Mouse (Mus musculus) liver, embryonic 14.5 days (tissue): ENCODE measurements around the gene Sipa1l3.

Experiments used
- CTCF ChIP-seq: IDR thresholded peaks from 2 replicates; pipeline ENCODE4 v1.5.1; 2016; ENCODE audit warnings: antibody characterized with exemption, low read depth, control low read depth
- EP300 ChIP-seq: IDR thresholded peaks from 2 replicates; pipeline ENCODE4 v1.6.1; 2016; ENCODE audit warnings: antibody characterized with exemption, low read depth

GRCm38 (mm10) chr7:29277510-29277909, 240.9 kb downstream of the Sipa1l3 start:
- no peak for TF ChIP-seq CTCF
- no peak for TF ChIP-seq EP300
